Mouse (Mus musculus): ENCODE data around the gene Ddb2. TPM values are rescaled to one million over a fixed set of nuclear protein-coding genes. Genes with fewer than 3 reads are reported as not detected.
A peak's percentile ranks its signal among the peaks of the same experiment; 100 is the strongest.
"Not testable (repeated sequence)": the region's sequence is repeated elsewhere in the genome, so short reads cannot be mapped to it uniquely, and the experiment has no call there.

The Ddb2 gene
- total RNA-seq, 2 experiments from 2014 or later: 4.6 to 9.6 TPM

DNA sequence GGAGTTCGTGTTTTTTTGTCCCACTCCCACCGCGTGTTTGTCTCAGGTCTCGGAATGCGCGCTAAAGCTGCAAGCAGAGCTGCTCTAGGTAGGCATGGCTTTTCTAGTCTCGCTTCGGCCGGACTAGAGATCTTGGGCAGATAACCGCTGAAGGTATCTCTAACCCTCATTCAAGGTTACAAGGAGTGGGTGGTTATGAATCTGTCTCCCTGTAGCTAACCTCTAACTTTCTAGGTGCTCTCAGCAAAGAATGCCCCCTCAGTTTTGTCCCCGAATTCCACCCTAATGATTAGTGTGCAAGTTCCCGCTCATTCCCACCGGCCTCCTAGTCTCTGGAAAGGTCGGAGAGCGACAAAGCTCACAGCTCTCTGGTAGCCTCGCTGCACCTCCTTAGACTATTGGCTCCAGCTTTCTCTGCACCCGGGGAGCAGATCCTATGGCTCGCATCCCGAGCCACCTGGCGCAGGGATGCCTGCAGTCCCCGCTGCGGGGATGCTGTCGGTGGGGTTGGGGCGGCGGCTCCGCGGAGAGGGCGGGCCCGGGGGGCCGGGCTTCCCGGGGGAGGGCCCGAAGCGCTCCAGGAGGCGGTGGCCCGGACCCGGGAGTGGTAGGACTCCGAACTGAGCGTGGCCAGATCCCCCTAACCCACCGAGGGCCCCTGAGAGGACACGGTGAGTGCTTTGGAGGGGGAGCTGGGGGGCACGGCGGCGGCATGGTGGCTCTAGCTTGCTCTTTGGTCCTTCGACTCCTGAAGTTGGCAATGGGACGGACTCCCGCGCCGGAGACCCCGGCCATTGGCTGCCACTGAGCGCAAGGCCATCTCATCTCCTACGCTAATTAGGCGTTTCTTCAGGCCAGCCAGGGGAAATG, 19.7 kb upstream of the Ddb2 start:
- ATAC-seq (replicated peaks; ENCODE audit: low FRiP score, poor library complexity, severe bottlenecking): no peak

DNA sequence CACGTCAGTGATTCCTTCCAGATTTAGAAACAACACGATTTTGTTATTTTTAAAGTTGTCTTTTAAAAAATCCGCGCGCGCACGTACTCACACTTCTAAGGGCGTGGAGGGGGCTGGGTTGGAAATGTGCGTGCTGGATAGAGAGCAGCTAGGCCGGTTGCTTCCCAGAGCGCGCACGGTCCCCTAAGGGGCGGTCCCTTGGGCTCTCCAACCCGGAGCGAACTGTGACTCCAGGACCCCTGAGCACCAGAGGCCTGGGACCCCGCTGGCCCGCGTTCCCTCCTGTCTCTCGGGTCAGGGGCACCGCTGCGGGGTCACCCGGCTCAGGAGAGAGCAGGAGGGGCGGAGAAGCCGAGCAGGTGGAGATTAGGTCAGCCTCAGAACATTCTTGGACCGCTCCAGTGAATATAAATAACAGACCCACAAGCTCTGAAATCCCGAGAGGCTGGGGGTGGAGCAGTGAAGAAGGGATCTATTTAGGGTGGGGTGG, 18.9 kb upstream of the Ddb2 start, which contains the start of gene Pacsin3:
TSS of gene Pacsin3 (plus strand) at position 294 of the 490 bp plus-strand sequence.
- ATAC-seq (replicated peaks; ENCODE audit: low FRiP score, poor library complexity, severe bottlenecking): no peak

DNA sequence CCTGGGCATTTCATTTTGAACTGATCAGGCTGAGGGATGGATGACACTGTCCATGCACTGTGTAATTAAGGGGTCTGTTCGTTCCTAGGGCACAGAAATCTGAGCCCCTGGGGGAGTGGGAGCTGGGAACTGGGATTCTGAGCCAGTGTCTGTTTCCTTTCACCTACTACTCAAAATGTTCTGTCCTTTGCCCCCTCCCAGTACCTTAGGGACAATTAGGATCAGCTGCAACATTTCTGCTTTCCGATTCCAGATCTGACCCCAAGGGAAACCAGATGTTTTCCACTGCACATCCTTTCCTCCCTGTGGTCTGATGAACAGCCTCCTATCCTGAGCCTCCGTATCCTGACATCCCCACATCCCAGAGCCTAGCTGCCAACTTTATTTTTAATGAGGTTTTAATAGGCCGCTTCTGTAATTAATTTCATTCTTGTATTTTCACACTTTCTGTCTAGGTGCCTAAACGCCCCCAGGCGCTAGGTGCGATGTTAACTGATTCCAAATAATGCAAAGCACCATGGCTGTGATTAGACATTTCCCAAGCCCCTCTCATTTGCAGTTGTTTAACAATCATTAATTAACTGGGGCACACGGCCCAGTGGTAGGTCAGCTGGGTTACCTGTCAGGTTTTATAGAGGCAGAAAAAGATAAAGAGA, 18.1 kb upstream of the Ddb2 start:
- no peak for ATAC-seq (replicated peaks; ENCODE audit: low FRiP score, poor library complexity, severe bottlenecking)

GRCm38 (mm10) chr2:91252512-91252911, 15.7 kb upstream of the Ddb2 start:
- no peak for ATAC-seq (replicated peaks; ENCODE audit: low FRiP score, poor library complexity, severe bottlenecking)

DNA sequence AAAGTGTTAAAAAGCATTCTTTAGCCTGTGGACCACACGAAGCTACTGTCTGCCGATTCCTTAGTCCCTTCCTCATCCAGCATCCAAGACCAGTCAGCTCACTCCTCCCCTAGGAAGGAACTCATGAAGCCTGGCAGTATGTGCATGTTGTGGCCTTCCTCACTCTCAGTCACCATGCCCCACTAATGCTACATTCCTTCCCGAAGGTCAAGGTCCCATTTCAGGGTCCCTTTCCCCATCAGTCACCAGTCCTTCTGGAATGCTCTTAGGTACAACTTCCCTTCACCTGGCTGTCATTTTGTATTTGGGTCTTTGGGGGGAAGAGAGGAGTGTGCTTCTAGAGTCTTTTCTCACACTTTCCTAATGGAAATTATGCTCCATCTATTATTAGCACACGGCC, 15.2 kb upstream of the Ddb2 start:
- no peak for ATAC-seq (replicated peaks; ENCODE audit: low FRiP score, poor library complexity, severe bottlenecking)

DNA sequence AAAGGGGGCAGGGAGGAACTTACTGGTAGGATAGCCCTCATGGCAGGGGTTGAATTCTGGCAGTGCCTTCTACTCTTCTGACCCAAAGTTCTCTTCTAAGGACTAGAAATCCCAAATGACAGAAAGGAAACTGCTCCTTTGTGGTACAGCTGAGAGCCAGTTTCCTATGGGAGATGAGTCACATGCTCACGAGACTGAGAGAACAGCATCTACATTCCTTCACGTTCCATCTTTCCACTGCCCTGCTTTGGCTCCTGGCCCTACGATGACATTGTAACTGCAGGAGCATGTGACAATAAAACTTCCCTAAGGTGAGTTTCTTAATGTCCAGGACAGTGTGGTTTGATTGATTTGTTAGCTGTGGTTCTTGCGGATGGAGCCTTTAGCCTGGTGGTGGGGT, 11.6 kb upstream of the Ddb2 start:
- no peak for ATAC-seq (replicated peaks; ENCODE audit: low FRiP score, poor library complexity, severe bottlenecking)

- peak; percentile 73 for ATAC-seq (replicated peaks; ENCODE audit: low FRiP score, poor library complexity, severe bottlenecking)
Observed at GRCm38 (mm10) chr2:91244557-91245228, 7.9 kb upstream of the Ddb2 start.

DNA sequence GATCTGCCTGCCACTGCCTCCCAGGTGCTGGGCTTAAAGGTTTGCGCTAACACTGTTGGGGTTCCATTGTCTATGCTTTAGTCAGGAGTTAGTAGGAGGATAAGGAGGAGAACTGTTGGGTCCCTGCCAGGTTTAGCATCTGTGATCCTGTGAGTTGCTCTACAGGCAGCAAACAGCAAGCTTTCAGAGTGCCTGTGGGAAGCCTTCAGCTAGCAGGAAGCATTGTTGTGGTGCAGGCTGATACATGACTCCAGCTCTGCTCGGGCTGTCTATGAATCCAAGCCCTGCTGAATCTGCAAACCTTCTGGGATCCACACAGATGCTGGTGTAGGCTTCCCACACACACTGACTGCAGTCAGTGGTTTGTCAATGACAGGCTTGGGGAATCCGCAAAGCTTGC, 6.6 kb upstream of the Ddb2 start:
- no peak for ATAC-seq (replicated peaks; ENCODE audit: low FRiP score, poor library complexity, severe bottlenecking)

DNA sequence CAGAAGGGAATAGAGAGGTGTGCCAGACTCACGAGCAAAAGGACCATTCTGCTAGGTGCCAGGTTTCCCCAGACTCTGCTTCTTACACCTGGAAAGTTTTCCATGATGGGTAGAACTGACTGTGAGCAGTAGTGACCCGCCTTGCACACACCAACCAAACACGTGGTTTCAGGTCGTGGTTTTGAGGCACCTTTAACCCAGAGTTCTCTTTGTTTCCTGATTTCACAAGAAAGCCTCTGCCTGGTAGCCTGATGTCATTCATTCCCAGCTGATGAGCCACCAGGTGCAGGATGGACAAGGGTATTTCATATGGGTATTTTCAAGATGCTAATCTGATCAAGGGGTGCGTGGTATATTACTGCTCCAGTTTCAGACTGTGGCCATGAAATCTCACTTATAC, 5.8 kb upstream of the Ddb2 start:
- no peak for ATAC-seq (replicated peaks; ENCODE audit: low FRiP score, poor library complexity, severe bottlenecking)

- not testable (repeated sequence) for ATAC-seq (replicated peaks; ENCODE audit: low FRiP score, poor library complexity, severe bottlenecking)
Observed at GRCm38 (mm10) chr2:91237511-91238080, 814 bp upstream of the Ddb2 start.

GRCm38 (mm10) chr2:91229735-91230134, 7.0 kb downstream of the Ddb2 start:
- no peak for ATAC-seq (replicated peaks; ENCODE audit: low FRiP score, poor library complexity, severe bottlenecking)

GRCm38 (mm10) chr2:91223614-91224013, 13.2 kb downstream of the Ddb2 start:
- no peak for ATAC-seq (replicated peaks; ENCODE audit: low FRiP score, poor library complexity, severe bottlenecking)

GRCm38 (mm10) chr2:91220501-91220900, 16.3 kb downstream of the Ddb2 start:
- no peak for ATAC-seq (replicated peaks; ENCODE audit: low FRiP score, poor library complexity, severe bottlenecking)

- no peak for ATAC-seq (replicated peaks; ENCODE audit: low FRiP score, poor library complexity, severe bottlenecking)
Observed at GRCm38 (mm10) chr2:91217032-91217431, 19.8 kb downstream of the Ddb2 start.

- no peak for ATAC-seq (replicated peaks; ENCODE audit: low FRiP score, poor library complexity, severe bottlenecking)
Observed at GRCm38 (mm10) chr2:91213311-91213710, 23.5 kb downstream of the Ddb2 start.

DNA sequence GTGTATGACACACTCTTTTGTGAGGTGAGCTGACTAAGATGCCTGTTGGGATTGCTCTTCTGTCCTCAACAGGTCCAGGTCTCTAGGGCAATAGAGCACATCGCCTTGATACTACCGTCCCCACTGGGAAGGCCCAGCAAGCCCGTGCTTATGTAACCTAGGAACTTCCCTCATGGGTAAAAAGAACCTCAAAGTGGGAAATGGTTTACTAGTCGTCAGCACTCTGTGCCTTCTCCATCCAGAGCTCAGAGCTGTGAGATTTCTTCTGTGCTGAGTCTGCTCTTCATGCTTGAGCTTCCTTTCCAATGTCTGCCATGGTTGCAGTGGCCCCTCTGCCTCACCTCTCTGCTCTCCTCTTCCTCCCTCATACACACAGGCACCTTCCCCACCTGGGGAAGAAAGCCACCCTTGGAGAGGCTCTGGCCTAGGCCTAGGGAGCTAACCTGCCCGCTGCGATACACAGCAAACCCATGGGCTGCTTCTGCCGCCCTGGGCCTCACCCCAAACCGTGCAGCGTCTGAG, 30.5 kb downstream of the Ddb2 start:
- ATAC-seq (replicated peaks; ENCODE audit: low FRiP score, poor library complexity, severe bottlenecking): no peak

DNA sequence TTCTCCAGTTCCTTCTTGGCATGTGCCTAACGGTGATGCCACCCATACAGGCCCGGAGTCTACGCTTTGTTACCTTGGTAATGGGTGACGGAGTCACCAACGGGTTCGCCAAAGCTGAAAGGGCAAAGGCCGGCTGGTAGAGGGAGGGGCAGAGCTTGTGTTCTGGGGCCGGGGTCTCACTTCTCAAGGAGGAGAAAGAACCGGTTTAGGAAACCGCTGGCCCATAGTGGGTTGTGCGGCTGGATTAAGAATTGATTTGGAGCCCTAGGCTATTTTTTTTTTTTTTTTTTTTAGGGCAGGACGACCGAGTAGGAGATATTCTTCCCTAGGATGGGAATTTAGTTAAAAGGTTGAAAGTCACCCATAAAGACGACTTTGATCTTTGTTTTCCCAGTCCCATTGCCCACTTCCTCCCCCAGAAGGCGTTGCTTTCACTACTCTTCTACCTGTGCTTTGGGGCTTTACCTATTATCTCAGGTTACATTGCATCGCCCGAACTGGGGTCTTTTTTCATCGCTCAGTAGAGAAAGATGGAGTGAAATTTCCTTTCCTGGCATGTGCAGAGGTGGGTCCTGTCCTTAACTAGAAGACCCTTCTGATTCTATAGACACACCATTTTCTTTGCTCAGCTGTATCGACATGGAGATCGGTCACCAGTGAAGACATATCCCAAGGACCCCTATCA, 33.7 kb downstream of the Ddb2 start:
- ATAC-seq (replicated peaks; ENCODE audit: low FRiP score, poor library complexity, severe bottlenecking): peak; percentile 52; the same call in 1 of the 2 replicates

- peak; percentile 98 for ATAC-seq (replicated peaks; ENCODE audit: low FRiP score, poor library complexity, severe bottlenecking)
Observed at GRCm38 (mm10) chr2:91202222-91202971, 34.4 kb downstream of the Ddb2 start, which contains the start of the genes Nr1h3 and Acp2. TSS of gene Nr1h3 (minus strand) at chr2:91202834. TSS of gene Acp2 (plus strand) at chr2:91202885.

Measured in erythroid progenitor cell, adult 5-6 weeks (primary cell).